Comparison of ENCODE assay signal across 8 mouse cellular contexts in the genomic region with DNA sequence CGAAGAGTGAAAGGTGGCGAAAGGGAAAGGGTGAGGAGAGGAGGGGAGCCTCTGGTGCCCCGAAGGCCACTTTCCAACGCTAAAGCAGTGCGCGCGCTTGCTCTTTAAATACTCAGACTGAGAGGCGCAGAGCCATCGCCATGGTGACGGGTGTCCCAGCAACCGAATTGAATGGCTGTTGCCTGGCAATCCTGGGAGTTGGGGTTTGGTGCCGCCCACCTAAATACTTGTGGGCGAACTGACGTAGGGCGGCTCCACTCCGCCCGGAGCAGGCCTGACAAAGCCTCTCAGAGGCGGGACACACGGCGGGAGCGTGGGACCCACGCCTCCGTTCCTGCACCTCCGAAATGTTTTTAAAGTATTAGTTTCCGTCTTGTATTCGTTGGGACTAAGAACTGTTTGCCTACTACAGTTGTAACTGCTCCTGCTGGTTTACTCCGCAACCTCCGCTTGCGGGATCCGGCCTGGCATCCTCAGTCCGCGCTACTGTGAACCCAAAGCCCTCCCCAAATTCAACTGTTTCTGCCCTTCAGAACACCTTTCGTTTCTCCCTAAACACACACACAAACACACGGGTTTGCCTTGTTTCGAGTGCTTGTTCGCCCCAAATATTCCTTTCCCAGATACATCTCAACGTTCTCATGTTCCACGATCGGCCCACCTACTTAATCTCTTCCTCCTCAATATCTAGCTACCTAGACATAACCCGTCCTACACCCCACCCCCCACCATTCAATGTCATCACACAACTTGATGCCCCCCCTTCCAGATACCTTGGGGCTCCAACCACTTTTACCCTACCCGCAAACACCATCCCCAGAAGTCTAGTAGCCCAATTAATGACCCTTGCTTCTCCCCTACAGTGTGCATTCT. TPM values are rescaled to one million over a fixed set of nuclear protein-coding genes. Genes with fewer than 3 reads are reported as not detected.
DNase-seq lines count a peak whose midpoint lies in the region; ATAC-seq lines count a peak whose summit lies in the region.

No protein-coding gene starts in this region.

- DNase-seq in adipocyte (ENCODE audit: low spot score): peak; percentile 56
- peak; percentile 99 for DNase-seq in embryo, embryonic 10.5 days (ENCODE audit: low spot score)
- peak; percentile 69 for DNase-seq in gastrocnemius, postnatal 14 days
- DNase-seq in induced T-regulatory cell, adult 2 months (ENCODE audit: low read depth): peak; percentile 93
- DNase-seq in left cerebral cortex, adult 9 months (ENCODE audit: low spot score in 2 of 2): peak; percentile 85 to 92
- DNase-seq in right cerebral cortex, adult 18-20 months: peak; percentile 95

- no peaks in the 10 kb centered on the region for H3K79me2 ChIP-seq in macrophage (ENCODE audit: inconsistent target)

- ATAC-seq in erythroid progenitor cell, adult 5-6 weeks (replicated peaks; ENCODE audit: low FRiP score, poor library complexity, severe bottlenecking): no peak

- no peaks in the 10 kb centered on the region for H3K36me3 ChIP-seq in macrophage (ENCODE audit: inconsistent target)

- H3K27ac ChIP-seq in macrophage: no peak overlapping the region

- H3K4me3 ChIP-seq in macrophage (ENCODE audit: inconsistent target): peak overlapping the region; percentile 37; the same call in 1 of the 2 replicates

- intact Hi-C loops in gastrocnemius, postnatal 14 days (cut with DNase I; ENCODE audit: low total_unique reads): no loop called here

- 15% methylated on average over 41 of the region's 41 CpGs for WGBS in macrophage (ENCODE audit: missing documents)

RNA-seq across cellular contexts. Expression of gene Mtx1, which starts 0.7 kb away (rescaled TPM):
- 10 to 100 TPM; 42.4 to 52.2 TPM for total RNA-seq in gastrocnemius, postnatal 14 days (2021)
- total RNA-seq in macrophage (2018; cell fraction: chromatin; rRNA removed): 10 to 100 TPM; 15.2 to 85.6 (median 46.7) TPM
- total RNA-seq in macrophage (2018; cell fraction: cytosol; rRNA removed): 10 to 100 TPM; 41.9 to 74.6 (median 63.6) TPM
- 10 to 100 TPM; 27.0 to 68.5 (median 49.9) TPM for total RNA-seq in macrophage (2018; cell fraction: nucleus; rRNA removed)
- 55.2 to 102 TPM (median 79.3 TPM) in 3 replicates for polyA plus RNA-seq in macrophage (2018)
- 8.6 and 21.0 TPM in 2 replicates for total RNA-seq in erythroid progenitor cell, adult 5-6 weeks (2015; ENCODE audit: low replicate concordance)
- total RNA-seq in erythroid progenitor cell, adult 5-6 weeks (2017; ENCODE audit: low replicate concordance): 14.5 and 15.8 TPM in 2 replicates

RNA-seq across cellular contexts. Expression of gene Muc1, which starts 1.3 kb away (rescaled TPM):
- total RNA-seq in gastrocnemius, postnatal 14 days (2021): under 1 TPM; 0.21 to 0.22 TPM
- total RNA-seq in macrophage (2018; cell fraction: chromatin; rRNA removed): under 1 TPM in 3 of 26 experiments, not detected in 23; 0.57 to 0.71 (median 0.67) TPM
- under 1 TPM in 11 of 26 experiments, not detected in 15; 0.03 to 0.52 (median 0.08) TPM for total RNA-seq in macrophage (2018; cell fraction: cytosol; rRNA removed)
- total RNA-seq in macrophage (2018; cell fraction: nucleus; rRNA removed): 1 to 10 TPM in 3 of 26 experiments, under 1 TPM in 3, not detected in 20; 0.56 to 2.9 (median 0.94) TPM
- polyA plus RNA-seq in macrophage (2018): not detected in 3 replicates
- not detected in 2 replicates for total RNA-seq in erythroid progenitor cell, adult 5-6 weeks (2015; ENCODE audit: low replicate concordance)
- total RNA-seq in erythroid progenitor cell, adult 5-6 weeks (2017; ENCODE audit: low replicate concordance): not detected in 2 replicates

RNA-seq across cellular contexts. Expression of gene Thbs3, which starts 12.6 kb away (rescaled TPM):
- 10 to 100 TPM; 27.8 to 37.9 TPM for total RNA-seq in gastrocnemius, postnatal 14 days (2021)
- 1 to 10 TPM in 24 of 26 experiments, under 1 TPM in 2; 0.68 to 10.0 (median 3.3) TPM for total RNA-seq in macrophage (2018; cell fraction: chromatin; rRNA removed)
- total RNA-seq in macrophage (2018; cell fraction: cytosol; rRNA removed): under 1 TPM in 18 of 26 experiments, not detected in 8; 0.05 to 0.68 (median 0.23) TPM
- 1 to 10 TPM in 16 of 26 experiments, under 1 TPM in 10; 0.31 to 4.4 (median 1.5) TPM for total RNA-seq in macrophage (2018; cell fraction: nucleus; rRNA removed)
- polyA plus RNA-seq in macrophage (2018): 0.17 to 0.68 TPM (median 0.34 TPM) in 3 replicates
- not detected in 2 replicates for total RNA-seq in erythroid progenitor cell, adult 5-6 weeks (2015; ENCODE audit: low replicate concordance)
- not detected in 2 replicates for total RNA-seq in erythroid progenitor cell, adult 5-6 weeks (2017; ENCODE audit: low replicate concordance)

RNA-seq across cellular contexts. Expression of gene Krtcap2, which starts 18.2 kb away (rescaled TPM):
- total RNA-seq in gastrocnemius, postnatal 14 days (2021): 10 to 100 TPM; 74.0 to 85.6 TPM
- total RNA-seq in macrophage (2018; cell fraction: chromatin; rRNA removed): 10 to 100 TPM in 7 of 26 experiments, 1 to 10 TPM in 14, under 1 TPM in 2, not detected in 3; 0.41 to 22.2 (median 5.8) TPM
- 10 to 100 TPM; 26.5 to 72.1 (median 41.4) TPM for total RNA-seq in macrophage (2018; cell fraction: cytosol; rRNA removed)
- 10 to 100 TPM in 16 of 26 experiments, 1 to 10 TPM in 10; 4.8 to 30.8 (median 15.0) TPM for total RNA-seq in macrophage (2018; cell fraction: nucleus; rRNA removed)
- polyA plus RNA-seq in macrophage (2018): 30.5 to 54.3 TPM (median 43.8 TPM) in 3 replicates
- total RNA-seq in erythroid progenitor cell, adult 5-6 weeks (2015; ENCODE audit: low replicate concordance): 39.0 and 64.2 TPM in 2 replicates
- 7.2 and 29.1 TPM in 2 replicates for total RNA-seq in erythroid progenitor cell, adult 5-6 weeks (2017; ENCODE audit: low replicate concordance)

RNA-seq across cellular contexts. Expression of gene Trim46, which starts 18.6 kb away (rescaled TPM):
- total RNA-seq in gastrocnemius, postnatal 14 days (2021): under 1 TPM; 0.16 to 0.39 TPM
- 1 to 10 TPM in 16 of 26 experiments, under 1 TPM in 4, not detected in 6; 0.34 to 8.2 (median 2.7) TPM for total RNA-seq in macrophage (2018; cell fraction: chromatin; rRNA removed)
- 1 to 10 TPM in 10 of 26 experiments, under 1 TPM in 14, not detected in 2; 0.04 to 2.4 (median 0.44) TPM for total RNA-seq in macrophage (2018; cell fraction: cytosol; rRNA removed)
- 10 to 100 TPM in 1 of 26 experiments, 1 to 10 TPM in 12, under 1 TPM in 9, not detected in 4; 0.20 to 10.8 (median 2.6) TPM for total RNA-seq in macrophage (2018; cell fraction: nucleus; rRNA removed)
- polyA plus RNA-seq in macrophage (2018): 0.22 TPM in 1 of 3 replicates, not detected in the others
- total RNA-seq in erythroid progenitor cell, adult 5-6 weeks (2015; ENCODE audit: low replicate concordance): 1.3 TPM in 1 of 2 replicates, not detected in the other
- not detected in 2 replicates for total RNA-seq in erythroid progenitor cell, adult 5-6 weeks (2017; ENCODE audit: low replicate concordance)

Comparison
In these comparisons a context has a peak if more than half of its experiments do, and no peak if none do; other contexts are left out.
1. RNA of gene Thbs3, which starts 12.6 kb away (total RNA-seq): 27.8 to 37.9 TPM in gastrocnemius, postnatal 14 days; not detected in erythroid progenitor cell, adult 5-6 weeks; every median in the first group is over 10 times any median in the second.
2. Peak in every context shown above with its lines, with median percentiles within 50 percentile points of each other: DNase-seq.